Mouse (Mus musculus) olfactory bulb, adult 2 months (tissue): ENCODE results near the gene Lmnb2.

ENCODE experiments used
- CTCF ChIP-seq: fragments of 200-500 bp; IDR thresholded peaks from 2 replicates; pipeline ENCODE4 v1.5.1; 2012; ENCODE audit warnings: low read depth, mild to moderate bottlenecking, low read length, moderate library complexity; ENCODE audit not compliant: insufficient read depth
- POLR2A ChIP-seq: fragments of 200-500 bp; IDR thresholded peaks from 2 replicates; pipeline ENCODE4 v1.6.1; 2012; ENCODE audit warnings: mild to moderate bottlenecking, low read depth, low read length, moderate library complexity; ENCODE audit not compliant: insufficient read depth

- no peak for TF ChIP-seq POLR2A
- TF ChIP-seq CTCF = no peak
These were observed 688 bp downstream of the Lmnb2 start for GRCm38 (mm10) chr10:80917336-80917778.
